Mouse (Mus musculus): Measurements from ENCODE around the gene Sh3bp5l. TPM values are rescaled to one million over a fixed set of nuclear protein-coding genes. Genes with fewer than 3 reads are reported as not detected.
"Not testable (repeated sequence)": the region's sequence is repeated elsewhere in the genome, so short reads cannot be mapped to it uniquely, and the experiment has no call there.

Gene Sh3bp5l
- polyA plus RNA-seq, 1 experiment from 2014 or later: 13.2 TPM

GRCm38 (mm10) chr11:58357844-58358534 lies 27.5 kb downstream of the Sh3bp5l start:
- Histone ChIP-seq H3K27me3 (replicated peaks; ENCODE audit: control insufficient read depth, insufficient read depth, low read length) (no peaks in the 10 kb centered on the region), H3K4me1 (replicated peaks; ENCODE audit: control insufficient read depth, insufficient read depth, low read length) (peaks cover 16% of the 10 kb centered on the region), H3K4me2 (replicated peaks; ENCODE audit: low read depth) (no peak overlapping the region), H3K36me3 (ENCODE audit: control insufficient read depth, insufficient read depth) (no peaks in the 10 kb centered on the region), H3K4me3 (ENCODE audit: low read depth, low read length) (no peak overlapping the region), H3K27ac (ENCODE audit: low read depth, low read length) (peak overlapping the region; percentile 50), H3K9me3 (ENCODE audit: control insufficient read depth) (no peaks in the 10 kb centered on the region), H3K9ac (ENCODE audit: low read depth, low read length) (no peak overlapping the region)
- peak; percentile 21; the same call in 1 of the 2 replicates for TF ChIP-seq CTCF (IDR thresholded peaks at IDR 0.05; ENCODE audit: low read depth)
- 40% methylated on average over 6 of the region's 6 CpGs for WGBS
- peak; percentile 55 for ATAC-seq

DNA sequence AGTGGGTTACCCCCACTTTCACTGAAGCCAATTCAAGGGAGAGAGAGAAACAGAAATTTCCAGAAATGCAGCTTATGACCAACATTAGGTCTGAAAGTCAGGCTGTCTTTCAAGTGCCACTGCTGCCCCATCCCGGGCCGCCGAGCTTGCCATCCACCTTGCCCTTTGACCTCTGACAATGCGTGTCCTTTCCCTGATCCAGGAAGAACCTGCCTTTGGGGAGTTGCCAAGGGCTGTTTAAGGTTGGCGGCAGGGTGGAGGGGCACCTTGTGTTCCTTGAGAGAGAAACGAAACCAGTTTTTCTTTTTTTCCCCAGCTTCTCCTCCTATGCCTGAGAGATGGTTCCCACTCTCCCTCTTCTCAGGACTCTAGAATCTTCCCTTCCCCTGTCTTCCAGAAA lies 32.0 kb downstream of the Sh3bp5l start:
- no CpG with 5 or more reads among the region's 6 CpGs for WGBS
- not testable (repeated sequence) for H3K27me3 ChIP-seq (replicated peaks; ENCODE audit: control insufficient read depth, insufficient read depth, low read length); H3K36me3 ChIP-seq (ENCODE audit: control insufficient read depth, insufficient read depth); H3K27ac ChIP-seq (ENCODE audit: low read depth, low read length); H3K4me3 ChIP-seq (ENCODE audit: low read depth, low read length); H3K4me2 ChIP-seq (replicated peaks; ENCODE audit: low read depth); H3K9me3 ChIP-seq (ENCODE audit: control insufficient read depth); H3K9ac ChIP-seq (ENCODE audit: low read depth, low read length)
- peak; percentile 65 for ATAC-seq
- peaks cover 11% of the 10 kb centered on the region for H3K4me1 ChIP-seq (replicated peaks; ENCODE audit: control insufficient read depth, insufficient read depth, low read length)

- WGBS: 28% methylated on average over 3 of the region's 3 CpGs
- peak; percentile 60 for ATAC-seq
These were observed 33.9 kb downstream of the Sh3bp5l start for GRCm38 (mm10) chr11:58364454-58364853.

GRCm38 (mm10) chr11:58366191-58366590 lies 35.7 kb downstream of the Sh3bp5l start:
- H3K27ac ChIP-seq (ENCODE audit: low read depth, low read length): not testable (repeated sequence)
- ATAC-seq: peak; percentile 63

More at GRCm38 (mm10) chr11:58364454-58364853, 33.9 kb downstream of the Sh3bp5l start:
- Histone ChIP-seq H3K27ac (ENCODE audit: low read depth, low read length) (peak overlapping the region; percentile 69), H3K4me2 (replicated peaks; ENCODE audit: low read depth) (peak overlapping the region; percentile 10), H3K4me3 (ENCODE audit: low read depth, low read length) (no peak overlapping the region), H3K9ac (ENCODE audit: low read depth, low read length) (no peak overlapping the region), H3K36me3 (ENCODE audit: control insufficient read depth, insufficient read depth) (no peaks in the 10 kb centered on the region), H3K4me1 (replicated peaks; ENCODE audit: control insufficient read depth, insufficient read depth, low read length) (peaks cover 6% of the 10 kb centered on the region), H3K27me3 (replicated peaks; ENCODE audit: control insufficient read depth, insufficient read depth, low read length) (no peaks in the 10 kb centered on the region), H3K9me3 (ENCODE audit: control insufficient read depth) (no peaks in the 10 kb centered on the region)
- TF ChIP-seq CTCF (IDR thresholded peaks at IDR 0.05; ENCODE audit: low read depth): no peak

GRCm38 (mm10) chr11:58377273-58377672 lies 46.7 kb downstream of the Sh3bp5l start:
- Histone ChIP-seq H3K9ac (ENCODE audit: low read depth, low read length) (no peak overlapping the region), H3K9me3 (ENCODE audit: control insufficient read depth) (no peaks in the 10 kb centered on the region), H3K36me3 (ENCODE audit: control insufficient read depth, insufficient read depth) (no peaks in the 10 kb centered on the region), H3K4me2 (replicated peaks; ENCODE audit: low read depth) (peak overlapping the region; percentile 74; the same call in 1 of the 2 replicates), H3K4me1 (replicated peaks; ENCODE audit: control insufficient read depth, insufficient read depth, low read length) (0 out of 2 replicates have a peak, but pooled peaks cover 11% of the 10 kb centered on the region), H3K27me3 (replicated peaks; ENCODE audit: control insufficient read depth, insufficient read depth, low read length) (no peaks in the 10 kb centered on the region), H3K27ac (ENCODE audit: low read depth, low read length) (peak overlapping the region; percentile 64), H3K4me3 (ENCODE audit: low read depth, low read length) (no peak overlapping the region)
- peak; percentile 78 for ATAC-seq
- WGBS: 30% methylated on average over 2 of the region's 2 CpGs
- TF ChIP-seq CTCF (IDR thresholded peaks at IDR 0.05; ENCODE audit: low read depth): no peak

More at GRCm38 (mm10) chr11:58366191-58366590, 35.7 kb downstream of the Sh3bp5l start:
- H3K4me1 ChIP-seq (replicated peaks; ENCODE audit: control insufficient read depth, insufficient read depth, low read length); H3K9ac ChIP-seq (ENCODE audit: low read depth, low read length); H3K4me3 ChIP-seq (ENCODE audit: low read depth, low read length); H3K36me3 ChIP-seq (ENCODE audit: control insufficient read depth, insufficient read depth); H3K9me3 ChIP-seq (ENCODE audit: control insufficient read depth); H3K27me3 ChIP-seq (replicated peaks; ENCODE audit: control insufficient read depth, insufficient read depth, low read length); H3K4me2 ChIP-seq (replicated peaks; ENCODE audit: low read depth): not testable (repeated sequence)
- WGBS: no CpG with 5 or more reads among the region's 6 CpGs

GRCm38 (mm10) chr11:58377686-58378085 lies 47.2 kb downstream of the Sh3bp5l start:
- peak; percentile 37 for ATAC-seq
- H3K27me3 ChIP-seq (replicated peaks; ENCODE audit: control insufficient read depth, insufficient read depth, low read length): no peaks in the 10 kb centered on the region
- H3K9me3 ChIP-seq (ENCODE audit: control insufficient read depth): no peaks in the 10 kb centered on the region
- no peak for TF ChIP-seq CTCF (IDR thresholded peaks at IDR 0.05; ENCODE audit: low read depth)
- H3K27ac ChIP-seq (ENCODE audit: low read depth, low read length): peak overlapping the region; percentile 60; the same call in 1 of the 2 replicates
- 14% methylated on average over 1 of the region's 1 CpGs for WGBS
- H3K4me2 ChIP-seq (replicated peaks; ENCODE audit: low read depth): peak overlapping the region; percentile 74; the same call in 1 of the 2 replicates
- H3K4me1 ChIP-seq (replicated peaks; ENCODE audit: control insufficient read depth, insufficient read depth, low read length): 0 out of 2 replicates have a peak, but pooled peaks cover 11% of the 10 kb centered on the region
- no peak overlapping the region for H3K4me3 ChIP-seq (ENCODE audit: low read depth, low read length)
- no peak overlapping the region for H3K9ac ChIP-seq (ENCODE audit: low read depth, low read length)
- H3K36me3 ChIP-seq (ENCODE audit: control insufficient read depth, insufficient read depth): peaks cover 1% of the 10 kb centered on the region; the same call in 1 of the 2 replicates
